7 mouse cellular contexts compared by ENCODE assay signal in the genomic region with DNA sequence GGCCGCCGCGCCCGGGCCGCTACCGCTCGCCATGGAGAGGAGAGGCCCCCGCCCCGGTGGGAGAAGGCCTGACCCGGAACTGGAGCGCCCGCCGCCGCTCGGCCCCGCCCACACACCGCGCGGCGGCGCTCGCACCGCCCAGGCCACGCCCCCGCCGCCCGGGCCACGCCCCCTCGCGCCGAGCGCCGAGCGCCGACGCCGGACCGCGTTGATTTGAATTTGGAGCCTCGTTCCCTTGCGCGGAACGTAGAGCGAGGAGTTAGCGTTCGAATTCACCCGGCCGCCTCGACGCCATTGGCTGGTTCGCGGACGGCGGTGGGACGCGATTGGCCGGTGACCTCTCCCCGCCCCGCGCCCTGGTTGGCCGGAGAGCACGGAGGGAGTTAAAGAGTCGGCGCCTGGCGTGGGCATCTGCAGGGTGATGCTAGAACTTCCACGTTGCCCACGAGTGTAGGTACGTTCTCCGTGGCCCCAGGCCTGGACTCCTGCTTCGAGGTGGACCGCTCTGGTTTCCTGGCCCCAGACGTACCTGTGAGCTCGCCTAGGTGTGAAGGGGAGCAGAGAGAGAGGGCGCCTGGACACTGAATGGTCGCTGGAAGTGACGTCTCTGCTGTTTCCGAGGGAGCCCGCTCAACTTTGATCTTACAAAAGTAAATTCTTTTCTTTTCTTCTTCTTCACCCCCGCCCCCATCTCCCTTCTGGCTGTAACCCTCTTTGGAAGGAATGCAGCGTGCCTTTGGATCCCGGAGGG. TPM values are rescaled to one million over a fixed set of nuclear protein-coding genes. Genes with fewer than 3 reads are reported as not detected.
DNase-seq lines count a peak whose midpoint lies in the region; ATAC-seq and TF ChIP-seq lines count a peak whose summit lies in the region.

Gene Mzt1 (minus strand): TSS at position 104 of the 751 bp plus-strand sequence.
Gene Bora (plus strand): TSS at position 192 of the 751 bp plus-strand sequence.

- H3K27ac ChIP-seq in intestine, postnatal 0 days (ENCODE audit: low read depth, low read length), result peak within 1 kb of the TSS; percentile 86
- H3K27ac ChIP-seq in midbrain, embryonic 12.5 days (replicated peaks), result peak within 1 kb of the TSS; percentile 88
- H3K27ac ChIP-seq in small intestine, adult 2 months (ENCODE audit: insufficient read depth, low read depth, low read length), result peak within 1 kb of the TSS; percentile 66

- peak within 1 kb of the TSS; percentile 91 for H3K9ac ChIP-seq in intestine, postnatal 0 days (ENCODE audit: low read depth, low read length)
- H3K9ac ChIP-seq in midbrain, embryonic 12.5 days (replicated peaks), result peak within 1 kb of the TSS; percentile 97

- H3K4me2 ChIP-seq in intestine, postnatal 0 days (replicated peaks; ENCODE audit: low read depth), result peak within 1 kb of the TSS; percentile 66
- peak within 1 kb of the TSS; percentile 71 for H3K4me2 ChIP-seq in midbrain, embryonic 12.5 days (replicated peaks)

- ATAC-seq in intestine, postnatal 0 days, result peak; percentile 93
- ATAC-seq in midbrain, embryonic 12.5 days (ENCODE audit: low FRiP score, low read depth), result peak; percentile 96

- under 1% methylated on average over 71 of the region's 81 CpGs for WGBS in intestine, postnatal 0 days
- WGBS in midbrain, embryonic 12.5 days, result under 1% methylated on average over 76 of the region's 81 CpGs
- WGBS in small intestine, adult 2 months, result under 1% methylated on average over 81 of the region's 81 CpGs

- H3K27me3 ChIP-seq in intestine, postnatal 0 days (replicated peaks; ENCODE audit: control insufficient read depth, insufficient read depth, low read length), result no peaks in the 10 kb centered on the region
- H3K27me3 ChIP-seq in midbrain, embryonic 12.5 days, result no peaks in the 10 kb centered on the region
- H3K27me3 ChIP-seq in small intestine, adult 2 months (ENCODE audit: control insufficient read depth, insufficient read depth, low read length), result no peaks in the 10 kb centered on the region

- TF ChIP-seq CTCF in intestine, postnatal 0 days (IDR thresholded peaks at IDR 0.05; ENCODE audit: low read depth), result no peak
- TF ChIP-seq CTCF in small intestine, adult 2 months (IDR thresholded peaks at IDR 0.05; ENCODE audit: extremely low read depth, insufficient read length, insufficient replicate concordance, low read depth, low read length), result no peak

- intact Hi-C loops in left cerebral cortex, postnatal 4 days (cut with DNase I), result no loop called here

- no peaks in the 10 kb centered on the region for H3K9me3 ChIP-seq in intestine, postnatal 0 days (ENCODE audit: control insufficient read depth)
- H3K9me3 ChIP-seq in midbrain, embryonic 12.5 days, result no peaks in the 10 kb centered on the region

- peaks cover 7% of the 10 kb centered on the region for H3K36me3 ChIP-seq in intestine, postnatal 0 days (ENCODE audit: control insufficient read depth, insufficient read depth)
- peaks cover 8% of the 10 kb centered on the region; the same call in 1 of the 2 replicates for H3K36me3 ChIP-seq in midbrain, embryonic 12.5 days
- peaks cover under 1% of the 10 kb centered on the region; the same call in 1 of the 2 replicates for H3K36me3 ChIP-seq in small intestine, adult 2 months (ENCODE audit: control insufficient read depth, insufficient read depth, low read length)

- peak; percentile 90 for DNase-seq in adrenal gland, adult 8-10 months
- DNase-seq in embryo, embryonic 9.5 days (ENCODE audit: extremely low spot score), result peak; percentile 96
- peak; percentile 45 for DNase-seq in gonadal fat pad, adult 2 months (ENCODE audit: low read depth)
- peak; percentile 92 for DNase-seq in left cerebral cortex, postnatal 4 days

- 0 out of 2 replicates have a peak, but pooled peaks cover 4% of the 10 kb centered on the region for H3K4me1 ChIP-seq in intestine, postnatal 0 days (replicated peaks; ENCODE audit: control insufficient read depth, insufficient read depth, low read length)
- peaks cover 20% of the 10 kb centered on the region for H3K4me1 ChIP-seq in midbrain, embryonic 12.5 days
- peaks cover 2% of the 10 kb centered on the region; the same call in 1 of the 2 replicates for H3K4me1 ChIP-seq in small intestine, adult 2 months (ENCODE audit: control insufficient read depth, insufficient read depth, insufficient read length, low read length)

- H3K4me3 ChIP-seq in intestine, postnatal 0 days (ENCODE audit: low read depth, low read length), result peak within 1 kb of the TSS; percentile 88
- peak within 1 kb of the TSS; percentile 97 for H3K4me3 ChIP-seq in midbrain, embryonic 12.5 days
- peak within 1 kb of the TSS; percentile 96 for H3K4me3 ChIP-seq in small intestine, adult 2 months (ENCODE audit: low read depth, low read length)

- TF ChIP-seq POLR2A in small intestine, adult 2 months (IDR thresholded peaks at IDR 0.05; ENCODE audit: low read depth, low read length), result peak; percentile 60; the same call in 1 of the 2 replicates

RNA-seq across cellular contexts. Expression of gene Mzt1, which starts in this region (rescaled TPM):
- 10 to 100 TPM; 32.6 to 40.4 (median 39.7) TPM for total RNA-seq in adrenal gland, adult 8-10 months (2022)
- polyA plus RNA-seq in gonadal fat pad, adult 2 months (2012; rRNA removed), result 16.7 and 21.8 TPM in 2 replicates
- polyA plus RNA-seq in intestine, postnatal 0 days (2015; fragmentation: Nextera tagmentation; extraction: Ambion mirVana), result 46.2 and 46.9 TPM in 2 replicates
- total RNA-seq in left cerebral cortex, postnatal 4 days (2021), result 10 to 100 TPM; 44.0 to 44.8 TPM
- 130 and 135 TPM in 2 replicates for polyA plus RNA-seq in midbrain, embryonic 12.5 days (2016; fragmentation: Nextera tagmentation; extraction: Ambion mirVana)
- polyA plus RNA-seq in small intestine, adult 2 months (2012; rRNA removed), result 1.3 and 3.2 TPM in 2 replicates

RNA-seq across cellular contexts. Expression of gene Bora, which starts in this region (rescaled TPM):
- total RNA-seq in adrenal gland, adult 8-10 months (2022), result 1 to 10 TPM; 1.9 to 5.5 (median 4.1) TPM
- polyA plus RNA-seq in gonadal fat pad, adult 2 months (2012; rRNA removed), result 3.1 TPM in 2 replicates
- 21.9 and 22.1 TPM in 2 replicates for polyA plus RNA-seq in intestine, postnatal 0 days (2015; fragmentation: Nextera tagmentation; extraction: Ambion mirVana)
- total RNA-seq in left cerebral cortex, postnatal 4 days (2021), result 1 to 10 TPM; 4.4 to 5.2 TPM
- polyA plus RNA-seq in midbrain, embryonic 12.5 days (2016; fragmentation: Nextera tagmentation; extraction: Ambion mirVana), result 65.4 and 65.9 TPM in 2 replicates
- 1.1 and 2.4 TPM in 2 replicates for polyA plus RNA-seq in small intestine, adult 2 months (2012; rRNA removed)

Comparison
In these comparisons a context has a peak if more than half of its experiments do, and no peak if none do; other contexts are left out.
1. Peak in every context shown above with its lines: DNase-seq, ATAC-seq, H3K4me3 ChIP-seq and H3K27ac ChIP-seq.
2. DNase-seq: peak in every context shown above with its lines; median percentile 96 in embryo, embryonic 9.5 days; 92 in left cerebral cortex, postnatal 4 days; 90 in adrenal gland, adult 8-10 months; 45 in gonadal fat pad, adult 2 months.